Mouse (Mus musculus) G1E (cell line): ENCODE results near the gene Tinag. TPM values are rescaled to one million over a fixed set of nuclear protein-coding genes. Genes with fewer than 3 reads are reported as not detected.

ENCODE experiments used
- ATAC-seq: 2 replicates; pipeline ENCODE4 v1.8.0; 2016; ENCODE audit warnings: mild to moderate bottlenecking; ENCODE audit not compliant: insufficient number of reproducible peaks, poor library complexity, low FRiP score, severe bottlenecking; ENCODE audit errors: extremely low read depth
- DNase-seq: peaks from one replicate; pipeline ENCODE4 v3.0.0; 2012; ENCODE audit warnings: low spot score
- H3K27me3 ChIP-seq: 2 replicates; pipeline ENCODE4 v1.6.1; 2012; ENCODE audit warnings: mild to moderate bottlenecking, low read length, inconsistent platforms; ENCODE audit not compliant: insufficient read depth
- H3K36me3 ChIP-seq: replicated peaks from 2 replicates; pipeline ENCODE3; 2012; ENCODE audit warnings: mild to moderate bottlenecking, inconsistent platforms
- H3K4me1 ChIP-seq: 2 replicates; pipeline ENCODE4 v1.6.1; 2012; ENCODE audit warnings: low read depth, low read length, inconsistent platforms, mixed read lengths; ENCODE audit not compliant: insufficient read depth
- H3K4me3 ChIP-seq: 2 replicates; pipeline ENCODE4 v1.5.1; 2012; ENCODE audit warnings: low read depth, mild to moderate bottlenecking, inconsistent platforms, low read length, moderate library complexity, mixed read lengths
- H3K9me3 ChIP-seq: replicated peaks from 2 replicates; pipeline ENCODE4 v1.6.1; 2012; ENCODE audit warnings: inconsistent platforms
- CTCF ChIP-seq: IDR thresholded peaks from 2 replicates; pipeline ENCODE4 v1.5.1; 2012; ENCODE audit warnings: low read depth, low read length, inconsistent platforms, mixed read lengths
- GATA1 ChIP-seq: IDR thresholded peaks from 2 replicates; pipeline ENCODE4 v1.6.1; 2012; ENCODE audit warnings: borderline replicate concordance, low read length, inconsistent platforms, mixed read lengths
- GATA2 ChIP-seq: IDR thresholded peaks from 2 replicates; pipeline ENCODE4 v1.6.1; 2012; ENCODE audit warnings: low read depth, low read length, inconsistent platforms, borderline replicate concordance
- POLR2AphosphoS5 ChIP-seq: IDR thresholded peaks from 2 replicates; pipeline ENCODE4 v1.6.1; 2012; ENCODE audit warnings: low read depth, low read length, inconsistent platforms; ENCODE audit not compliant: insufficient replicate concordance
- TAL1 ChIP-seq: conservative IDR thresholded peaks from 2 replicates; pipeline ENCODE4 v1.6.1; 2012; ENCODE audit warnings: low read depth, low read length, inconsistent platforms, mixed read lengths
- polyA plus RNA-seq: library from polyadenylated mRNA; stranded (reverse); fragments of >175 nt; gene quantifications from 2 replicates; pipeline ENCODE4 v1.2.3, GENCODE M21; 2012
- total RNA-seq, 2 experiments: library from RNA; stranded (forward) in 1 of 2; stranded (reverse) in 1 of 2; fragments of 200-1000 nt in 1 of 2; fragments of >200 nt in 1 of 2; fragmentation: Nextera tagmentation in 1 of 2; gene quantifications; 2 replicates each; pipeline ENCODE4 v1.2.3; 2014 to 2017

Gene Tinag
- total and polyA plus RNA-seq, 3 experiments: 0.11 TPM; not detected in 2

- Histone ChIP-seq H3K4me1 (no peaks in the 10 kb centered on the region), H3K4me3 (no peak overlapping the region), H3K36me3 (no peaks in the 10 kb centered on the region), H3K9me3 (no peaks in the 10 kb centered on the region), H3K27me3 (no peaks in the 10 kb centered on the region)
- ATAC-seq (no peak), DNase-seq (no peak)
- TF ChIP-seq GATA2 (no peak), TAL1 (no peak), GATA1 (no peak), POLR2AphosphoS5 (no peak), CTCF (no peak)
Observed at GRCm38 (mm10) chr9:77049669-77050068, 4.1 kb upstream of the Tinag start.

GRCm38 (mm10) chr9:77046067-77046715 lies 597 bp upstream of the Tinag start:
- no peaks in the 10 kb centered on the region for H3K9me3 ChIP-seq
- H3K4me1 ChIP-seq: no peaks in the 10 kb centered on the region
- H3K27me3 ChIP-seq: no peaks in the 10 kb centered on the region
- no peak for ATAC-seq
- DNase-seq: no peak
- no peaks in the 10 kb centered on the region for H3K36me3 ChIP-seq
- H3K4me3 ChIP-seq: no peak overlapping the region
- TF ChIP-seq TAL1: no peak
- no peak for TF ChIP-seq GATA2
- TF ChIP-seq GATA1: no peak
- no peak for TF ChIP-seq CTCF
- no peak for TF ChIP-seq POLR2AphosphoS5

- H3K36me3 ChIP-seq: no peaks in the 10 kb centered on the region
- H3K9me3 ChIP-seq: no peaks in the 10 kb centered on the region
- no peaks in the 10 kb centered on the region for H3K27me3 ChIP-seq
- H3K4me3 ChIP-seq: no peak overlapping the region
- H3K4me1 ChIP-seq: no peaks in the 10 kb centered on the region
- DNase-seq (no peak), ATAC-seq (no peak)
- no peak for TF ChIP-seq POLR2AphosphoS5
- TF ChIP-seq GATA2: no peak
- TF ChIP-seq TAL1: no peak
- TF ChIP-seq CTCF: no peak
- TF ChIP-seq GATA1: no peak
Observed at GRCm38 (mm10) chr9:77035361-77035760, 10.2 kb downstream of the Tinag start.

GRCm38 (mm10) chr9:77032430-77033154 lies 13.0 kb downstream of the Tinag start:
- Histone ChIP-seq H3K27me3 (no peaks in the 10 kb centered on the region), H3K36me3 (no peaks in the 10 kb centered on the region), H3K9me3 (peaks cover 7% of the 10 kb centered on the region; the same call in 1 of the 2 replicates), H3K4me3 (no peak overlapping the region), H3K4me1 (no peaks in the 10 kb centered on the region)
- DNase-seq (no peak), ATAC-seq (no peak)
- TF ChIP-seq CTCF (no peak), GATA2 (no peak), GATA1 (no peak), POLR2AphosphoS5 (no peak), TAL1 (no peak)

DNA sequence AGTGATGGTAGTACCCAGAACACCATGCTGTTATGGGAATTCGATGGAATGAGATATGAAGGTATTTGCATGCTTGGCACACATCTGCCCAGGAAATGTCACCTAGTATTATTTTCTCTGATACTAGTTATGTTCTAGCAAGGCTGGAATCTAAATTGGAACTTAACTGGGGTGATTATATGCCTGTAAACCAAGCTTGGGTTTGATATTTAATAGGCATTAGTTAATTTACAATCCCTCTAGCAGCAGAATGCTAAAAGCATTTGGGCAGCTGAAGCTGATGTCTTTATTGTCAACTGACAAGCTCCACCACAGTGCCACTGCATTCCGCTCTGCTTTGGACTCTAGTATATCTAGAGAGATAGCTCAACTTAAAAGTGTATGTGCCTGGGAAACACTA lies 20.3 kb downstream of the Tinag start:
- H3K4me1 ChIP-seq: no peaks in the 10 kb centered on the region
- H3K27me3 ChIP-seq: no peaks in the 10 kb centered on the region
- DNase-seq (no peak), ATAC-seq (no peak)
- no peak overlapping the region for H3K4me3 ChIP-seq
- peaks cover 7% of the 10 kb centered on the region; the same call in 1 of the 2 replicates for H3K9me3 ChIP-seq
- TF ChIP-seq CTCF (no peak), POLR2AphosphoS5 (no peak), GATA1 (no peak), GATA2 (no peak), TAL1 (no peak)
- H3K36me3 ChIP-seq: no peaks in the 10 kb centered on the region

- H3K4me3 ChIP-seq: no peak overlapping the region
- DNase-seq: no peak
- peaks cover 4% of the 10 kb centered on the region for H3K9me3 ChIP-seq
- no peaks in the 10 kb centered on the region for H3K4me1 ChIP-seq
- TF ChIP-seq CTCF (no peak), POLR2AphosphoS5 (no peak), TAL1 (no peak), GATA1 (no peak), GATA2 (no peak)
- ATAC-seq: no peak
- no peaks in the 10 kb centered on the region for H3K36me3 ChIP-seq
- H3K27me3 ChIP-seq: no peaks in the 10 kb centered on the region
Observed at GRCm38 (mm10) chr9:77018935-77019334, 26.7 kb downstream of the Tinag start.
